Mouse (Mus musculus): ENCODE data around the gene Duox1.

GRCm38 (mm10) chr2:122298596-122299490 lies 16.6 kb upstream of the Duox1 start, which contains the start of gene Duoxa2:
- TF ChIP-seq HCFC1 (IDR thresholded peaks at IDR 0.05; ENCODE audit: low read depth, low read length) (no peak), NRF1 (IDR thresholded peaks at IDR 0.05; ENCODE audit: low read depth, low read length) (no peak), SIN3A (IDR thresholded peaks at IDR 0.05; ENCODE audit: low read length) (no peak), ZC3H11A (IDR thresholded peaks at IDR 0.05; ENCODE audit: low read depth, low read length) (no peak), POLR2A (IDR thresholded peaks at IDR 0.05; ENCODE audit: low read depth, low read length) (no peak), USF1 (IDR thresholded peaks at IDR 0.05; ENCODE audit: low read depth, low read length) (no peak)

All from CH12.LX (cell line).